Mouse (Mus musculus): ENCODE data around the gene Tmem50b.

DNA sequence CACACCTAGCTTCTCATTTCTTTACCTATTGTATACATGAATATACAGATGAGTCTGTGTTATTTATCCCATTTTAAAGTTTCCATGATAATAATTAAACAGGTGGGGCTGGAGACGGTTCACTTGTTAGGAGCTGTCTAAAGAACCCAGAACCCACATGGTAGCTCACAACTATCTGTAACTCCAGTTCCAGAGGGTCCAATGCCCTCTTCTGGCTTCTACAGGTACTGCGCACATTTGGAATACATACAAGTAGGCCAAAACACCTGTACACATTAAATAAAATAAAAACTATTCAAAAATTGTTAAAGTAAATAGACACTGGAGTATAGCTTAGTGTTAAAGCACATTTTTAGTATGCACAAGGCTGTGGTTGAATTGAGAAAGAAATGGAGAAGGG is 15.3 kb downstream of the Tmem50b start:
- TF ChIP-seq CTCF (IDR thresholded peaks at IDR 0.05; ENCODE audit: borderline replicate concordance, insufficient read depth, low read length), result no peak
- TF ChIP-seq POLR2A (IDR thresholded peaks at IDR 0.05; ENCODE audit: low read depth, low read length), result no peak
